Mouse (Mus musculus) lung, adult 2 months (tissue): ENCODE results near the gene Atp5e.

Source experiments
- CTCF ChIP-seq: fragments of 200-500 bp; IDR thresholded peaks from 2 replicates; pipeline ENCODE4 v1.5.1; 2011; ENCODE audit warnings: mild to moderate bottlenecking, low read length, control low read depth; ENCODE audit not compliant: insufficient read depth
- POLR2A ChIP-seq: fragments of 200-500 bp; IDR thresholded peaks from 2 replicates; pipeline ENCODE4 v1.6.1; 2011; ENCODE audit warnings: low read depth, mild to moderate bottlenecking, control low read depth, low read length, borderline replicate concordance; ENCODE audit errors: extremely low read depth

DNA sequence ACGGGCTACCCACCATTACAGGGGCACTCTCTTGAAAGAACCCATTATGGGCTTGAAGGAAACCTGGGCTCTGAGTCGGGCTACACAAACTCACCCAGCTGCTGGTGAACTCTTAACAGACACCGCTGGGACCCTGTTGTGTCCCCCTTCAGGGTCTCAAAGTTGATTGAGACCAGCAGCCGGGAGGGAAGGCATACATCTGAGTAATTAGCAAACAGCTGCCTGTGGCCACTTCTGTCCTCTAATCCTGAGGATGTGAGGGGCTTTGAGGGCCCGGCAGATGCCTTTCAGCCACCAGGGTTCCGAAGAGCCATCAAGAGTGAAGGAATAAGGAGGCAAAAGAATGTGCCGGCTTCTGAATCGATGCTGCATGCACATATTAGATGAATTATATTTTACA, 17.0 kb downstream of the Atp5e start:
- TF ChIP-seq POLR2A (no peak), CTCF (no peak)
